In the genomic region with DNA sequence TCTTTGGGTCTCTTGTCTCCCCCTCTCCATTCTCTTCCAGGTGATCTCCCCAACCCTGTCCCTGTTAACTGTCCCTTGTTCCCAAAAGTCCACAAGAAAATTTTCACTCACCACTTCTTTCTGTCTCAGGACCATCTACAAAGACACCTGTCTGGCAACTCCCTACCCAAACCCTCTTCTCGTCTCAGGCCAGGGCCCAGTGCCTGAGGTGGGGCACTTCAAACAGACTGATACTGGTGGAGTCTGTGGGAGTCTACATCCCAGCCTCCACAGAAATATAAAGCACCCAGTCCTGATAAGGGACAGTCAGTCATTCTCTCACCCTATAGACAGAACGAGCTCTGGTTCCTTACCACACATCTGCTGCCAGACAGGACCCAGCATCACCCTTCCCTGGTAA, we compare ENCODE assay signal across 26 mouse cellular contexts. TPM values are rescaled to one million over a fixed set of nuclear protein-coding genes. Genes with fewer than 3 reads are reported as not detected.
DNase-seq lines count a peak whose midpoint lies in the region; ATAC-seq and TF ChIP-seq lines count a peak whose summit lies in the region.
"Had no signal": no experiment of that assay in that cellular context is flagged by ENCODE, and none has a peak within 500 bp of the region (broad histone marks: within the 10 kb centered on the region; RNA-seq: fewer than 3 reads in every experiment).

Gsdma2 (plus strand) TSS at position 301 of the 400 bp plus-strand sequence.

- H3K4me2 ChIP-seq in stomach, postnatal 0 days (replicated peaks; ENCODE audit: low read depth), result no peak within 1 kb of the TSS

- no peaks in the 10 kb centered on the region for H3K36me3 ChIP-seq in kidney, adult 2 months (ENCODE audit: control insufficient read depth, insufficient read depth, low read length)
- H3K36me3 ChIP-seq in MEL (ENCODE audit: control insufficient read depth in 1 of 2, insufficient read depth in 2 of 2, low read length in 2 of 2), result no peaks in the 10 kb centered on the region
- H3K36me3 ChIP-seq in stomach, postnatal 0 days (ENCODE audit: control insufficient read depth, insufficient read depth, low read length), result no peaks in the 10 kb centered on the region
- H3K36me3 ChIP-seq: G1E had no signal

- TF ChIP-seq EP300 in MEL (IDR thresholded peaks at IDR 0.05; ENCODE audit: low read depth in 1 of 2, low read length in 2 of 2), result no peak
- no peak for TF ChIP-seq EP300 in stomach, postnatal 0 days (optimal IDR thresholded peaks at IDR 0.05)

- peak; percentile 66 for DNase-seq in heart, adult 11 months
- DNase-seq in heart, postnatal 14 days, result no peak
- DNase-seq in kidney, adult 2 months, result no peak
- no peak for DNase-seq in kidney, postnatal 36 days
- DNase-seq in MEL (ENCODE audit: low read depth, low spot score), result no peak
- DNase-seq in stomach, postnatal 0 days (ENCODE audit: low spot score), result no peak
- DNase-seq in left cerebral cortex, adult 2 months (ENCODE audit: extremely low spot score in 1 of 2, low spot score in 2 of 2), result no peak
- no peak for DNase-seq in cerebellum, adult 11 months
- DNase-seq: adrenal gland, adult 2 months; adrenal gland, adult 8-10 months; adrenal gland, postnatal 10 days; adrenal gland, postnatal 14 days; adrenal gland, postnatal 25 days; adrenal gland, postnatal 36 days; B cell, adult 2 months; cerebellum, adult 11-12 months; cerebellum, adult 18-20 months; cerebellum, adult 2 months had no signal

- H3K4me3 ChIP-seq in kidney, adult 2 months (ENCODE audit: insufficient read depth, low read depth, low read length), result no peak within 1 kb of the TSS
- H3K4me3 ChIP-seq in MEL (ENCODE audit: control insufficient read depth in 1 of 2, insufficient read depth in 1 of 2, low read depth in 2 of 2, low read length in 2 of 2), result no peak within 1 kb of the TSS
- no peak within 1 kb of the TSS for H3K4me3 ChIP-seq in stomach, postnatal 0 days (ENCODE audit: low read depth, low read length)
- no peak within 1 kb of the TSS for H3K4me3 ChIP-seq in left cerebral cortex, adult 2 months

- H3K9me3 ChIP-seq in MEL (replicated peaks; ENCODE audit: insufficient read depth, low read length), result no peaks in the 10 kb centered on the region
- no peaks in the 10 kb centered on the region for H3K9me3 ChIP-seq in stomach, postnatal 0 days (ENCODE audit: control insufficient read depth, low read length)
- H3K9me3 ChIP-seq: G1E had no signal

- H3K4me1 ChIP-seq in kidney, adult 2 months (ENCODE audit: control insufficient read depth, insufficient read depth, low read length), result peaks cover 12% of the 10 kb centered on the region; the same call in 1 of the 2 replicates
- H3K4me1 ChIP-seq in MEL (ENCODE audit: control insufficient read depth in 1 of 2, insufficient read depth in 2 of 2, low read length in 2 of 2), result no peaks in the 10 kb centered on the region
- no peaks in the 10 kb centered on the region for H3K4me1 ChIP-seq in stomach, postnatal 0 days (replicated peaks; ENCODE audit: control insufficient read depth, insufficient read depth)

- 50% methylated on average over 2 of the region's 2 CpGs for WGBS in kidney, adult 2 months
- WGBS in stomach, postnatal 0 days, result 38% methylated on average over 2 of the region's 2 CpGs

- TF ChIP-seq RAD21 in MEL (IDR thresholded peaks at IDR 0.05; ENCODE audit: low read depth, low read length), result no peak

- intact Hi-C loops in heart, postnatal 14 days (cut with DNase I), result no loop called here
- intact Hi-C loops in left cerebral cortex, adult 2 months (cut with DNase I), result no loop called here

- no peak for TF ChIP-seq POLR2A in kidney, adult 2 months (IDR thresholded peaks at IDR 0.05; ENCODE audit: low read depth, low read length)
- TF ChIP-seq POLR2A in MEL (IDR thresholded peaks at IDR 0.05; ENCODE audit: control insufficient read depth in 1 of 2, insufficient read depth in 1 of 2, low read depth in 1 of 2, low read length in 2 of 2, poor library complexity in 1 of 2), result no peak

- no peaks in the 10 kb centered on the region for H3K79me2 ChIP-seq in MEL (ENCODE audit: control insufficient read depth, insufficient read depth, low read length, poor library complexity)

- H3K27me3 ChIP-seq in kidney, adult 2 months (replicated peaks; ENCODE audit: control insufficient read depth, insufficient read depth, low read length), result no peaks in the 10 kb centered on the region
- H3K27me3 ChIP-seq in MEL (ENCODE audit: control insufficient read depth in 1 of 2, insufficient read depth in 2 of 2, low read length in 2 of 2), result peaks cover 18 to 28% of the 10 kb centered on the region in 2 experiments
- no peaks in the 10 kb centered on the region for H3K27me3 ChIP-seq in stomach, postnatal 0 days (ENCODE audit: control insufficient read depth, insufficient read depth, low read length)

- H3K27ac ChIP-seq in kidney, adult 2 months (ENCODE audit: insufficient read depth, low read depth, low read length), result peak within 1 kb of the TSS; percentile 6; the same call in 1 of the 2 replicates
- no peak within 1 kb of the TSS for H3K27ac ChIP-seq in MEL (ENCODE audit: control insufficient read depth, low read depth, low read length)
- no peak within 1 kb of the TSS; the same call in 1 of the 2 replicates for H3K27ac ChIP-seq in stomach, postnatal 0 days (replicated peaks)
- H3K27ac ChIP-seq in left cerebral cortex, adult 2 months, result no peak within 1 kb of the TSS

- TF ChIP-seq CTCF in kidney, adult 2 months (conservative IDR thresholded peaks at IDR 0.05; ENCODE audit: insufficient read depth, insufficient read length, low read depth, low read length), result no peak
- TF ChIP-seq CTCF in MEL (IDR thresholded peaks at IDR 0.05 in 2 of 3, conservative IDR thresholded peaks at IDR 0.05 in 1 of 3; ENCODE audit: control insufficient read depth in 1 of 3, insufficient read depth in 1 of 3, low read depth in 2 of 3, low read length in 3 of 3, poor library complexity in 1 of 3, severe bottlenecking in 1 of 3), result no peak
- no peak for TF ChIP-seq CTCF in stomach, postnatal 0 days (IDR thresholded peaks at IDR 0.05; ENCODE audit: low read depth)
- no peak for TF ChIP-seq CTCF in left cerebral cortex, adult 2 months (IDR thresholded peaks at IDR 0.05)

- no peak within 1 kb of the TSS for H3K9ac ChIP-seq in MEL (ENCODE audit: control insufficient read depth, low read depth, low read length, poor library complexity, severe bottlenecking)
- no peak within 1 kb of the TSS for H3K9ac ChIP-seq in stomach, postnatal 0 days (ENCODE audit: low read length)

- 0 out of 2 replicates have a peak, but pooled peaks have one; percentile 21 for ATAC-seq in stomach, postnatal 0 days (ENCODE audit: low FRiP score, low TSS enrichment)
- ATAC-seq: activated CD4-positive, CD25-positive, alpha-beta regulatory T cell, adult 4 months; CD4-positive, CD25-positive, alpha-beta regulatory T cell, adult 4 months; Patski had no signal

TF ChIP-seq in MEL, 35 proteins besides CTCF, POLR2A, EP300 and RAD21:
- 0 out of 2 replicates have a peak, but pooled peaks have one; percentile 42 for TF ChIP-seq TBP (IDR thresholded peaks at IDR 0.05; ENCODE audit: low read depth, low read length)
- no peak for TF ChIP-seq NELFE (IDR thresholded peaks at IDR 0.05; ENCODE audit: low read depth, low read length)

RNA-seq across cellular contexts. Expression of gene Gsdma2, which starts in this region (rescaled TPM):
- under 1 TPM; 0.22 to 0.50 TPM for total RNA-seq in heart, postnatal 14 days (2021)
- not detected in 2 replicates for polyA plus RNA-seq in kidney, adult 2 months (2012; rRNA removed)
- not detected in 2 replicates for total RNA-seq in MEL (2012; rRNA removed)
- polyA plus RNA-seq in MEL (2012; ENCODE audit: insufficient read depth in 1 of 2, insufficient read length in 2 of 2, low read depth in 1 of 2, low replicate concordance in 2 of 2, missing spikeins in 1 of 2), result not detected
- polyA plus RNA-seq in stomach, postnatal 0 days (2015; fragmentation: Nextera tagmentation; extraction: Ambion mirVana), result 81.0 and 91.9 TPM in 2 replicates
- not detected for total RNA-seq in left cerebral cortex, adult 2 months (2021)
- total RNA-seq: CH12.LX, ES-E14 had no signal
- polyA plus RNA-seq: activated CD4-positive, CD25-positive, alpha-beta regulatory T cell, adult 4 months; brain, embryonic 14.5 days; C2C12; CD4-positive, CD25-positive, alpha-beta regulatory T cell, adult 4 months; cerebellum, adult 2 months; G1E; Patski had no signal

Comparison
In these comparisons a context has a peak if more than half of its experiments do, and no peak if none do; other contexts are left out.
1. RNA of gene Gsdma2 (polyA plus RNA-seq): 81.0 to 91.9 TPM in stomach, postnatal 0 days; not detected in kidney, adult 2 months and not detected in MEL; every median in the first group is over 10 times any median in the second.